Mouse (Mus musculus) CH12.LX (cell line): ENCODE measurements around the gene Foxo1. TPM values are rescaled to one million over a fixed set of nuclear protein-coding genes. Genes with fewer than 3 reads are reported as not detected.

ENCODE experiments used
- DNase-seq: peaks from one replicate; pipeline ENCODE4 v3.0.0-alpha.2; 2013; ENCODE audit errors: extremely low read depth
- H3K27ac ChIP-seq: 2 replicates; pipeline ENCODE4 v1.5.1; 2012; ENCODE audit warnings: low read depth, mild to moderate bottlenecking, control low read depth, moderate library complexity; ENCODE audit not compliant: insufficient read depth
- H3K27me3 ChIP-seq: replicated peaks from 2 replicates; pipeline ENCODE3; 2012; ENCODE audit warnings: inconsistent platforms
- H3K36me3 ChIP-seq, 2 experiments: replicated peaks in 1 of 2; 2 replicates each; pipeline versions ENCODE3 to v1.6.1; 2012; ENCODE audit warnings: inconsistent platforms in 1 of 2, low read length in 1 of 2, mild to moderate bottlenecking in 1 of 2, mixed read lengths in 1 of 2, moderate library complexity in 1 of 2; ENCODE audit not compliant: control insufficient read depth in 1 of 2, insufficient read depth in 1 of 2
- H3K4me1 ChIP-seq, 2 experiments: 2 replicates each; pipeline ENCODE4 v1.6.1; 2012; ENCODE audit warnings: inconsistent platforms in 1 of 2, moderate library complexity in 1 of 2; ENCODE audit not compliant: insufficient read depth in 2 of 2, control insufficient read depth in 1 of 2
- H3K4me2 ChIP-seq: 2 replicates; pipeline ENCODE4 v1.6.1; 2012; ENCODE audit warnings: low read depth, mild to moderate bottlenecking, control low read depth; ENCODE audit not compliant: poor library complexity, insufficient read depth, severe bottlenecking
- H3K4me3 ChIP-seq, 3 experiments: fragments of 150-350 bp in 1 of 3; sonication (generic) in 1 of 3; replicated peaks in 1 of 3; 2 replicates each; pipeline versions ENCODE3 to v1.5.1; 2011 to 2012; ENCODE audit warnings: low read depth in 2 of 3, low read length in 2 of 3, mild to moderate bottlenecking in 2 of 3, moderate library complexity in 2 of 3, control low read depth in 1 of 3, improper control_type of control experiment in 1 of 3, inconsistent platforms in 1 of 3, mixed read lengths in 1 of 3; ENCODE audit not compliant: poor library complexity in 1 of 3
- H3K79me2 ChIP-seq: replicated peaks from 2 replicates; pipeline ENCODE4 v1.6.1; 2012; ENCODE audit warnings: mild to moderate bottlenecking, moderate library complexity; ENCODE audit not compliant: control insufficient read depth, poor library complexity, insufficient read depth, severe bottlenecking; ENCODE audit errors: extremely low read depth
- H3K9ac ChIP-seq: 2 replicates; pipeline ENCODE4 v1.6.1; 2012; ENCODE audit warnings: low read depth, mild to moderate bottlenecking, control low read depth, moderate library complexity; ENCODE audit not compliant: insufficient read depth
- H3K9me3 ChIP-seq: replicated peaks from 2 replicates; pipeline ENCODE3; 2012; ENCODE audit warnings: low read length, inconsistent platforms, mixed read lengths
- BHLHE40 ChIP-seq: IDR thresholded peaks from 2 replicates; pipeline ENCODE4 v1.6.1; 2011; ENCODE audit warnings: mild to moderate bottlenecking, low read depth, low read length, improper control_type of control experiment
- CHD1 ChIP-seq: IDR thresholded peaks from 2 replicates; pipeline ENCODE4 v1.6.1; 2012; ENCODE audit warnings: low read depth, low read length, improper control_type of control experiment, inconsistent platforms
- CHD2 ChIP-seq: IDR thresholded peaks from 2 replicates; pipeline ENCODE4 v1.6.1; 2011; ENCODE audit warnings: low read length, improper control_type of control experiment
- CTCF ChIP-seq, 2 experiments: IDR thresholded peaks in 1 of 2; conservative IDR thresholded peaks in 1 of 2; 2 replicates each; pipeline ENCODE4 v1.5.1; 2011 to 2012; ENCODE audit warnings: low read depth in 2 of 2, low read length in 2 of 2, improper control_type of control experiment in 1 of 2, inconsistent platforms in 1 of 2, mild to moderate bottlenecking in 1 of 2, moderate library complexity in 1 of 2
- EP300 ChIP-seq: IDR thresholded peaks from 2 replicates; pipeline ENCODE4 v1.6.1; 2011; ENCODE audit warnings: low read length, improper control_type of control experiment
- GABPA ChIP-seq: IDR thresholded peaks from 2 replicates; pipeline ENCODE4 v1.6.1; 2012; ENCODE audit warnings: low read depth, low read length, improper control_type of control experiment, inconsistent platforms; ENCODE audit not compliant: insufficient replicate concordance
- IRF4 ChIP-seq: IDR thresholded peaks from 2 replicates; pipeline ENCODE4 v1.6.1; 2014; ENCODE audit warnings: low read depth, mild to moderate bottlenecking, inconsistent platforms, low read length, improper control_type of control experiment
- JUN ChIP-seq: IDR thresholded peaks from 2 replicates; pipeline ENCODE4 v1.6.1; 2011; ENCODE audit warnings: low read depth, mild to moderate bottlenecking, low read length, improper control_type of control experiment, moderate library complexity; ENCODE audit not compliant: insufficient read depth
- JUND ChIP-seq: conservative IDR thresholded peaks from 2 replicates; pipeline ENCODE4 v1.6.1; 2011; ENCODE audit warnings: low read depth, low read length, improper control_type of control experiment
- KAT2A ChIP-seq: IDR thresholded peaks from 2 replicates; pipeline ENCODE4 v1.6.1; 2012; ENCODE audit warnings: low read length, improper control_type of control experiment, inconsistent platforms; ENCODE audit not compliant: insufficient replicate concordance
- MAFK ChIP-seq: IDR thresholded peaks from 2 replicates; pipeline ENCODE4 v1.6.1; 2011; ENCODE audit warnings: low read length, improper control_type of control experiment; ENCODE audit not compliant: insufficient replicate concordance
- MAX ChIP-seq: IDR thresholded peaks from 2 replicates; pipeline ENCODE4 v1.6.1; 2011; ENCODE audit warnings: low read length, improper control_type of control experiment
- MAZ ChIP-seq: IDR thresholded peaks from 2 replicates; pipeline ENCODE4 v1.6.1; 2012; ENCODE audit warnings: low read depth, mild to moderate bottlenecking, inconsistent platforms, low read length, improper control_type of control experiment, moderate library complexity
- MXI1 ChIP-seq: IDR thresholded peaks from 2 replicates; pipeline ENCODE4 v1.6.1; 2011; ENCODE audit warnings: mild to moderate bottlenecking, low read depth, low read length, improper control_type of control experiment
- NRF1 ChIP-seq: IDR thresholded peaks from 2 replicates; pipeline ENCODE4 v1.6.1; 2014; ENCODE audit warnings: low read depth, mild to moderate bottlenecking, inconsistent platforms, low read length, improper control_type of control experiment, moderate library complexity
- PAX5 ChIP-seq: IDR thresholded peaks from 2 replicates; pipeline ENCODE4 v1.6.1; 2012; ENCODE audit warnings: low read length, inconsistent platforms, mixed read lengths
- POLR2A ChIP-seq: IDR thresholded peaks from 2 replicates; pipeline ENCODE4 v1.6.1; 2011; ENCODE audit warnings: low read depth, mild to moderate bottlenecking, improper control_type of control experiment, low read length
- RAD21 ChIP-seq: IDR thresholded peaks from 2 replicates; pipeline ENCODE4 v1.6.1; 2011; ENCODE audit warnings: low read depth, mild to moderate bottlenecking, low read length, improper control_type of control experiment, moderate library complexity
- RCOR1 ChIP-seq: conservative IDR thresholded peaks from 2 replicates; pipeline ENCODE4 v1.6.1; 2012; ENCODE audit warnings: low read depth, mild to moderate bottlenecking, inconsistent platforms, low read length, improper control_type of control experiment
- SIN3A ChIP-seq: IDR thresholded peaks from 2 replicates; pipeline ENCODE4 v1.6.1; 2012; ENCODE audit warnings: low read length, improper control_type of control experiment, inconsistent platforms
- TBP ChIP-seq: conservative IDR thresholded peaks from 2 replicates; pipeline ENCODE4 v1.6.1; 2011; ENCODE audit warnings: low read depth, low read length, improper control_type of control experiment
- TCF12 ChIP-seq: IDR thresholded peaks from 2 replicates; pipeline ENCODE4 v1.6.1; 2014; ENCODE audit warnings: low read depth, mild to moderate bottlenecking, inconsistent platforms, low read length, improper control_type of control experiment
- UBTF ChIP-seq: IDR thresholded peaks from 2 replicates; pipeline ENCODE4 v1.6.1; 2012; ENCODE audit warnings: low read depth, mild to moderate bottlenecking, inconsistent platforms, low read length, improper control_type of control experiment, moderate library complexity
- ZC3H11A ChIP-seq: IDR thresholded peaks from 2 replicates; pipeline ENCODE4 v1.6.1; 2012; ENCODE audit warnings: low read depth, mild to moderate bottlenecking, inconsistent platforms, low read length, improper control_type of control experiment
- ZKSCAN1 ChIP-seq: IDR thresholded peaks from 2 replicates; pipeline ENCODE4 v1.6.1; 2012; ENCODE audit warnings: low read depth, inconsistent platforms, low read length, improper control_type of control experiment, borderline replicate concordance
- ZNF384 ChIP-seq: IDR thresholded peaks from 2 replicates; pipeline ENCODE4 v1.6.1; 2012; ENCODE audit warnings: low read depth, low read length, improper control_type of control experiment, inconsistent platforms
- dilution Hi-C: fragments of 300-500 bp; cut with MboI; formaldehyde crosslinking; loops from 2 replicates; pipeline ENCODE4 v1.14.3; 2020; ENCODE audit warnings: low sequenced_read_pairs; ENCODE audit not compliant: extremely low pct_unique_long_range_greater_than_20kb, extremely low pct_ligation_motif_present
- in situ Hi-C: fragments of 300-500 bp; cut with MboI; formaldehyde crosslinking; loops from 3 replicates; pipeline ENCODE4 v1.14.3; 2019; ENCODE audit warnings: low sequenced_read_pairs, low pct_ligation_motif_present, low pct_unique_long_range_greater_than_20kb, mixed read lengths
- polyA plus RNA-seq: library from polyadenylated mRNA; unstranded; fragments of >175 nt; gene quantifications from 2 replicates; pipeline ENCODE4 v1.2.1, GENCODE M21; 2012; ENCODE audit warnings: low read depth; ENCODE audit not compliant: insufficient read length
- total RNA-seq, 2 experiments: library from RNA; depleted of rRNA; stranded (reverse); fragments of 300-350 nt in 1 of 2; fragments of >200 nt in 1 of 2; gene quantifications; 2 replicates each; pipeline ENCODE4 v1.2.3; 2012 to 2014

Foxo1 gene
- total and polyA plus RNA-seq, 3 experiments: 0.79 to 6.9 (median 1.2) TPM

GRCm38 (mm10) chr3:52280681-52281080 lies 12.5 kb downstream of the Foxo1 start:
- dilution Hi-C loops: no loop called here
- H3K4me1 ChIP-seq: peaks cover 0 to 21% of the 10 kb centered on the region in 2 experiments; a peak in 2 of 4 replicates
- in situ Hi-C loops: no loop called here
- H3K4me3 ChIP-seq: no peak overlapping the region
- H3K4me2 ChIP-seq: no peak overlapping the region
- H3K36me3 ChIP-seq: peaks cover 0 to 50% of the 10 kb centered on the region in 2 experiments
- H3K27me3 ChIP-seq: no peaks in the 10 kb centered on the region
- H3K79me2 ChIP-seq: peaks cover 14% of the 10 kb centered on the region
- TF ChIP-seq SIN3A (no peak), MAX (no peak), RAD21 (no peak), ZKSCAN1 (no peak), CTCF (conservative IDR thresholded peaks at IDR 0.05 in 1 of 2, IDR thresholded peaks at IDR 0.05 in 1 of 2; ENCODE audit: low read depth in 2 of 2, low read length in 2 of 2) (no peak), CHD1 (no peak), NRF1 (no peak), PAX5 (no peak), ZNF384 (no peak), BHLHE40 (no peak), CHD2 (no peak), JUND (no peak), EP300 (no peak), TBP (no peak), MXI1 (no peak), JUN (no peak), MAZ (no peak), TCF12 (no peak), ZC3H11A (no peak), KAT2A (no peak)
- TF ChIP-seq, all 38 proteins: peak for 0
- Histone ChIP-seq H3K9ac (no peak overlapping the region), H3K27ac (no peak overlapping the region), H3K9me3 (no peaks in the 10 kb centered on the region)
- DNase-seq: no peak

GRCm38 (mm10) chr3:52281882-52282281 lies 13.7 kb downstream of the Foxo1 start:
- H3K9me3 ChIP-seq: no peaks in the 10 kb centered on the region
- dilution Hi-C loops (no loop called here), in situ Hi-C loops (no loop called here)
- no peak overlapping the region for H3K9ac ChIP-seq
- peaks cover 19% of the 10 kb centered on the region for H3K79me2 ChIP-seq
- H3K27ac ChIP-seq: no peak overlapping the region
- H3K4me3 ChIP-seq: no peak overlapping the region
- peaks cover 0 to 26% of the 10 kb centered on the region in 2 experiments; a peak in 2 of 4 replicates for H3K4me1 ChIP-seq
- no peak overlapping the region for H3K4me2 ChIP-seq
- no peak for TF ChIP-seq ZC3H11A
- TF ChIP-seq KAT2A: no peak
- no peak for TF ChIP-seq IRF4
- no peak for TF ChIP-seq RCOR1
- TF ChIP-seq GABPA: no peak
- TF ChIP-seq MAFK: no peak
- no peak for TF ChIP-seq UBTF
- no peak for TF ChIP-seq MAZ
- no peak for TF ChIP-seq POLR2A
- H3K27me3 ChIP-seq: no peaks in the 10 kb centered on the region
- H3K36me3 ChIP-seq: peaks cover 0 to 54% of the 10 kb centered on the region in 2 experiments
- no peak for DNase-seq
